Mouse (Mus musculus): ENCODE measurements around the gene Spi1.
"Not testable (repeated sequence)": the region's sequence is repeated elsewhere in the genome, so short reads cannot be mapped to it uniquely, and the experiment has no call there.

Gene Spi1

DNA sequence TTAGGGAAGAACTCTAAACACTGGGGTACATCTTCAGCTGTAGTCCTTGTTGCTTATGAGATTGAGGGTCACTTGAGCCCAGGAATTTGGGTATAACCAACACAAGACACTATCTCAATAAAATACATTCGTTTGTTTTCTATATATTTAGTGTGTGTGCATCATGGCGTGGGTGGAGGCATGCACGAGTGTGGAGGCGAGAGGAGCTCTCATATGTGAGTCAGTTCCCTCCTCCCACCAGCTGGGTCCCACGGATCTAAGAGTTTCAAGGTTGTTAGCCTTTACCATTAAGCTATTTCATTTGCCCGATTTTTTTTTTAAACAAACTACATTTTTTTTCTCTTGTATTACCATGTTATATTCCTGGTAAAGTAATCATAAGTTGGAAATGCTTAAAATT, 8.6 kb downstream of the Spi1 start:
- no peak for DNase-seq (ENCODE audit: low read depth, low spot score)

DNA sequence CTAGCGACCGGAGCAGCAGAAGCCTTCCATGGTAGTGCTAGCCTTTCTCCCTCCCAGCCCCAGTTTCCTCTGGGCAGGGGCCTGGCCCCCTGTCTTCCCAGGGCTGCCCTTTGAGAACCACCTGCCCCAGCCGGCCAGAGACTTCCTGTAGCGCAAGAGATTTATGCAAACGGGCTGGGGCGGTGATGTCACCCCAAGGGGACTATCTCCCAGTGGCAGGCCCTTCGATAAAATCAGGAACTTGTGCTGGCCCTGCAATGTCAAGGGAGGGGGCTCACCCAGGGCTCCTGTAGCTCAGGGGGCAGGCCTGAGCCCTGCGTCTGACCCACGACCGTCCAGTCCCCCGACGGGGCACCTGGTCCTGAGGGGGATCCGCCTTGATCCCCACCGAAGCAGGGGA, 14.3 kb downstream of the Spi1 start:
- no peak for DNase-seq (ENCODE audit: low read depth, low spot score)

DNA sequence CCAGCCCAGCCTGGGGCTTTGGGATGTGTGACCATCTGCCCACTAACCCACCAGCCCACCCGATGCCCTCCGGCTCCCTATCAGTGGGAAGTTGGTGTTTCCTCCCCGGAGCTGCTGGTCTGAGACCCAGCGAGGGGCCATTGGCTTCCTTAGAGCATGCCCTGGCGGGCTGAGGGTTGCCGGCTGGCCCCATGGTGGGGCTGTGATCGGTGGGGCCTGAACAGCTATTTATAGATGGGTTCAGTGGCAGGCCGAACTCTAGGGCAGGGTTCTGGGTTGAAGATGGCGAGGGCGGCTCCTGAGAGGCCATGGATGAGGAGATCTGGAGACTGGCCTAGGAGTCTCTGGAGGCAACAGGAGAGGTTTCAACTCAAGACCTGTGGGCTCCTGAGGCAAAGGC, 14.8 kb downstream of the Spi1 start:
- no peak for DNase-seq (ENCODE audit: low read depth, low spot score)

GRCm38 (mm10) chr2:91098156-91098555, 16.0 kb downstream of the Spi1 start:
- no peak for DNase-seq (ENCODE audit: low read depth, low spot score)

DNA sequence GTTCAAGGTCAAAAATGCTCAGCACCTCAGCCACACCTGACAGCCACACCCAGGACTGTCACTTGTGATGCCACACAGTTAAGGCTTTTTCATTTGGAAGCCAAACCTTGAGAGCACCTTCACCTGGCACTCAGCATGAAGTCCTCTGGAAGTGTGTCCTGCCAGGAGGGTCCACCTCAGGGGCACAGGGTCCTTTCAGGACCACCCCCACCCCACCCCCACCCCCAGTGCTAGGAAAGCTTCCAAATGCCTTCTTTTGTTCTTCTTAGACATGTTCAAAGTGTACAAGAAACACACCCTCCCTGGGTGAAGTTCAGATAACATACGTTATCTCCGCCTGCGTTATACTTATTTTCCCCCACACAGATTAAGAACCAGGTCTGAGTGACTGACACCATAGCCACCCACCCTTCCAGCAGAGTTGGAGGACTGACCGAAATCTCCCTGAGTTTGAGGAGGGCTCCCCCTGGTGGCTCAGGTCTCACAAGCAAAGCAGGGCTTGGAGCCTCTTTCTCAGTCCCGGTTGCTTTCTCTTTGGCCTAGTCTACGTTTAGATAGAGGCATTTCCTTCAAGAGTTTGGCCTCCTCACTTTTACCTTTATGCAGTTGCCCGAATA, 19.0 kb downstream of the Spi1 start:
- peak; percentile 73 for DNase-seq (ENCODE audit: low read depth, low spot score)

DNA sequence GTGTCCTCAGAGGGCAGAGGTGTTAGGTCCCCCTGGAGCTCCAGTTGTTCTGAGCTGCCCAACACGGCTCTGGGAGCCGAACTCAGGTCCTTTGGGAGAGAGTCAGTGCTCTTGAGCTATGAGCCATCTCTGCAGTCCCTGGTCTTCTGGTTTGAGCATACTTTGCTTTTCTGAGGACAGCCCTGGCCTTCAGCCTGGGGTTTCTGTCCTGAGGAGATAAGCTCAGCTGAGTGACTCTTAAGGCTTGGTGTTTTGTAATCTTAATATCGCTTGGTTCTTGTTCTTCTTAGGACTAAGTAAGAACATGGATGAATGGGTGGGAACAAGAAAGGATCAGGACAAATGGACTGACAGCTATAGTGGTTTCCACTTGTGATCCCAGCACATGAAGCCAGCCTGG, 26.0 kb downstream of the Spi1 start:
- no peak for DNase-seq (ENCODE audit: low read depth, low spot score)

- DNase-seq (ENCODE audit: low read depth, low spot score), result no peak
These were observed 27.1 kb downstream of the Spi1 start for GRCm38 (mm10) chr2:91109241-91109640.

DNA sequence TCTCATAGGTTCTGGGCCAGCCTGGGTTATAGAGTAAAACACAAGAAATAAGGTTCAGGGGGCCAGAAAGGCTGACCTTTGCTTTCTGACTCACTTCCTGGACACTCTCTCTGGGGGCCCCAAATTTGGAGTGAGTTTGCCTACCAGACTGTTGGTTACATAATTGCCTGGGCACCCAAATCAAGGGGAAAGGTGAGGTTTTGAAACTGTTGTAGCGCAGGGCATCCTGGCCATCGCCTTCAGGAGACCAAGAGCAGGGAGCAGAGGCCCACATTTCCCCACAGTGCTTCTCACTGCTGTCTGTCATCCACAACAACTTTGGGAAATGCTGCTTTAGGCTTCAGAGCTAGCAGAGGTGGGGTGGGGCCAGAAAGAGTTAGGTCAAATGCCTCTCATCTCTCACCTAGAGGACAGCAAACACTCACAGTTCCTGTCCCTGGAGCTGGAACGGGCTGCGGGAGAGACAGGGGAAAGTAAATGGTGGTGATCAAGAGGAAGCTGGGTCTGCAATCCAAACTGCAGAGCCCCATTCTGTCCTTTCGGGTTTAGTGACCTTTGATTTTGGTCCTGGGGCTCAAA, 27.7 kb downstream of the Spi1 start:
- no peak for DNase-seq (ENCODE audit: low read depth, low spot score)

GRCm38 (mm10) chr2:91110429-91110828, 28.2 kb downstream of the Spi1 start:
- no peak for DNase-seq (ENCODE audit: low read depth, low spot score)

GRCm38 (mm10) chr2:91111832-91112231, 29.6 kb downstream of the Spi1 start:
- DNase-seq (ENCODE audit: low read depth, low spot score), result not testable (repeated sequence)

DNA sequence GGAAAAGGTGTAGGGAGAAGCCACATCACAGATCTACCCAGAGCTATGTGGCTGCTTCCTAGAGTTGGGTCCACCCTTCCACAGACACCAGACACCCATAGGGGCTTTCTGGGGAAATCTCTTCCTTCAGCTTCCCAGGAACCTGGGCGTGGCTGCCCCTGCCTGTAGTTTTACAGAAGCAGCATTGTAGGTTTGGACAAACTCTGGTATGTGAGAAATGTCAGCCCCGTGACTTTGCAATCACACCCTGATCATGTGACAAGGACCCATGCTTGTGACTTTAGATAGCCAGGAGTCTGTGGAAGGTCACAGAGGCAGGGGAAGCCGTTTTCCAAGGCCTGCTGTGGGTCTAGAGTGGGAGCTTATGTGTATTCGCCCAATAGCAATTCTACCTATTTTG, 30.3 kb downstream of the Spi1 start:
- DNase-seq (ENCODE audit: low read depth, low spot score), result no peak

- DNase-seq (ENCODE audit: low read depth, low spot score), result no peak
These were observed 31.1 kb downstream of the Spi1 start for GRCm38 (mm10) chr2:91113334-91113733.

GRCm38 (mm10) chr2:91113852-91114251, 31.7 kb downstream of the Spi1 start:
- no peak for DNase-seq (ENCODE audit: low read depth, low spot score)

- peak; percentile 71 for DNase-seq (ENCODE audit: low read depth, low spot score)
These were observed 32.8 kb downstream of the Spi1 start for GRCm38 (mm10) chr2:91114781-91115577.

DNA sequence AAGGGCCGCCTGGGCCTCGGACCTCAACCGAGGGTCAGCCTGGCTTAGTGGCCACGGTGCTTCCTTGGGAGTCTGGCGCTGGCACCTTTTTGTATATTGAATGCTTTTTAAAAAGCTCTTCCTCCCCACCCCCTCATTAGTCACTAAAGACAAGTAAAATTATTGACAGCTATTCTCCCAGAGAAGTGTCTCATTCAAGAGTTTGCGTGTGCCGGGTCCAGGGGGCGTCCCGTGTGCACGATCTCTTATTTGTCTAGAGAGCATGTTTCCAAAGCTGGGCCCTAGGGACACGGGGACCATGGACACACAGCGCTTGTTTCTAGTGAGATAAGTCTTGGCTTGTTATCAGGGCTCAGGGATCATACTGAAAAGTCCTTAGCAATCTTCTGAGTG, 33.4 kb downstream of the Spi1 start:
- no peak for DNase-seq (ENCODE audit: low read depth, low spot score)

- no peak for DNase-seq (ENCODE audit: low read depth, low spot score)
These were observed 34.7 kb downstream of the Spi1 start for GRCm38 (mm10) chr2:91116842-91117241.

GRCm38 (mm10) chr2:91117585-91118275, 35.5 kb downstream of the Spi1 start, which contains the start of gene Mybpc3:
Gene Mybpc3 (plus strand): TSS chr2:91118144.
- no peak for DNase-seq (ENCODE audit: low read depth, low spot score)

GRCm38 (mm10) chr2:91118647-91119046, 36.5 kb downstream of the Spi1 start:
- DNase-seq (ENCODE audit: low read depth, low spot score), result no peak

DNA sequence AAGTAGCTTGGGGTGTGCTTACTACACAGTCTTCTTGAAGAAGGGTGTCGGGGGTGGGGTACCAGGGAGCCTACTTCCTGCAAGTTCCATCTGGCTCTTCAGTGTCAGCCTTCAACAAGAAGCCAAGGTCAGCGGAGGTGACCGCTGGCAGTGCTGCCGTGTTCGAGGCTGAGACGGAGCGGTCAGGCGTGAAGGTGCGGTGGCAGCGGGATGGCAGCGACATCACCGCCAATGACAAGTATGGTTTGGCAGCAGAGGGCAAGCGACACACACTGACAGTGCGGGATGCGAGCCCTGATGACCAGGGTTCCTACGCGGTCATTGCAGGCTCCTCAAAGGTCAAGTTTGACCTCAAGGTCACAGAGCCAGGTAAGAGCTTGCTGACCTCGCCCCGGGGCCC, 36.9 kb downstream of the Spi1 start:
- DNase-seq (ENCODE audit: low read depth, low spot score), result no peak

GRCm38 (mm10) chr2:91119551-91119950, 37.4 kb downstream of the Spi1 start:
- no peak for DNase-seq (ENCODE audit: low read depth, low spot score)

- DNase-seq (ENCODE audit: low read depth, low spot score), result no peak
These were observed 38.1 kb downstream of the Spi1 start for GRCm38 (mm10) chr2:91120261-91120671.

DNA sequence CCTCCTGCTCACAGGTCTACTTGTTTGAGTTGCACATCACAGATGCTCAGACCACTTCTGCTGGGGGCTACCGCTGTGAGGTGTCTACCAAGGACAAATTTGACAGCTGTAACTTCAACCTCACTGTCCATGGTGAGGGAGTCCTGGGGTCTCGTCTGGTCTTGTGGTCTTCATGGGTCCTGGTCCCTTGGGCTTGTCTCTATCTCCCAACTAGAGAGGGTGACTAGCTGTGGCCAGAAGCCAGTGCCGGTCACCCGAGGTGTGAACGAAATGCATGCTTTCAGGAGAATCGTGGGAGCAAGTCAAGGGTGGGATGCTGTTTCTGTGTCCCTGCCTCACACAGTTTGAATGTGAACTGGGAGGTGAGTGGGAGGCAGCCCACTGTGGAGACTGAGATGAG, 38.8 kb downstream of the Spi1 start:
- no peak for DNase-seq (ENCODE audit: low read depth, low spot score)
